Mouse (Mus musculus) yolk sac, embryonic 10.5 days (tissue): Measurements from ENCODE around the gene Epha2.

Experiments used
- DNase-seq: peaks from one replicate; pipeline ENCODE4 v3.0.0-alpha.2; 2017; ENCODE audit warnings: low spot score

The Epha2 gene

DNA sequence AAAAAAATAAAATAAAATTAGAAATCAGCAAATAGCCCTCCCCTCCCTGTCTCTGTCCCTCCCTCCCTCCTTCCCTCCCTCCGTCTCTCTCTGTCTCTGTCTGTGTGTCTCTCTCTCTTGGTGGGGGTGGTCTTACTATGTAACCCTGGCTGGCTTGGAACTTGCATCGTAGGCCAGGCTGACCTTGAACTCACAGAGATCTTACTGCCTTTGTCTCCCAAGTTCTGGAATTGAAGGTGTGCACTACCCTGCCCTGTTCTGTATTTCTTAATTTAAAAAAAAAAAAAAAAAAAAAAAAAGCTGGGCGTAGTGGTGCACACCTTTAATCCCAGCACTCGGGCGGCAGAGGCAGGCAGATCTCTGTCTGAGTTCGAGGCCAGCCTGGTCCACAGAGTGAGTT, 21.3 kb upstream of the Epha2 start:
- DNase-seq = no peak

DNA sequence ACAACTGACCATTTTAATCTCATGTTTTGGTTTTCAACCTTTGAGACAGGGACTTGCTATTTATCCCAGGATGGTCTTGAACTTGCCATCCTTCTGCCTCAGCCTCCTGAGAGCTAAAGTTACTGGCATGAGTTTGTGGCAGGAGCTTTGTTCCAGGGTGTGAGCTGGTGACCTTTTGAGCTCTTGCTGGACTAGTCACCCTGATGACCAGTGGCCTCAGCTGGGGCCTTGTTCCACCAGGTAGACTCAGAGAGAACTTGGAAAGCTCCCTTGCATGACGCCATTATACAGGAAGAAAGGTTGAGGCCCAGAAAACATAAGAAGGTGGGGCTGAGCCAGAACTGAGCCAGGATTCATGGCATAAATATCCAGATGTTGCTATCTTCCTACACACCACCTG, 20.6 kb upstream of the Epha2 start:
- DNase-seq = no peak

DNA sequence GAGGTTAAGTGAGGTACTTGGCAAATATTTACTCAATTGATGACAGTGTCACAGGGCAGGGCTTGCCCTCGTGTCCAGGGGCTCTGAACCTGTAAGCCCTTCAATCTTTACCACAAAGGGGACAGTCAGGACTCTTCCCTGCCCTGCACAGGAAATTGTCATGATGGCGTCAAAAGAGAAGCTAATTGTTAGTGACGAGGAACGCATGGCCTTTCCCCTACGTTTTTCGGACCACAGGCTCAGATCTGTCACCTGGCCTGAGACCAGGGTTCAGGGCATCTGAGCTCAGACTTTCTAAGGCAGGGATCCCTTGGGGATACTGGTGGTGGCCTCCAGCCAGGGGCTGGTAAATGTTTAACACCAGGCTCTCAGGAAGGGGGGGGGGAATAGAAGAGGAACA, 19.9 kb upstream of the Epha2 start:
- peak; percentile 90 for DNase-seq

DNA sequence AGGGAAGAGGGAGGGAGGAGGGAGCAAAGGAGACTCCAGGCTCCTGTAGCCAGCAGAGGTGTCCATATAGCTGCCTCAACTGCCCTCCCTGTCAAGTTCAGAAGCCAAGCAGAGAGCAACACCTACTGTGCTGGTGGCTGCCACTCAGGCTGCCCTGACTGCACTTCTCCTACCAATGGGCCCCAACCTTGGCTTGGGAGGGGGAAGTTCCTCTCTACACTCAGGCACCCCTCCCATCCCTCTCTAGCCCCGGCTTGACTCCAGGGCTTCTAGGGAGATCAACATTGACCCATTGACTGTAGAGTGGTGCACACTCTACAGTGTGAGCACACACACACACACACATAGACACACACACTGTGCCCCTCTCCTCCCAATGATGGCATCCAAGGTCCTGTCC, 19.5 kb upstream of the Epha2 start:
- no peak for DNase-seq

DNA sequence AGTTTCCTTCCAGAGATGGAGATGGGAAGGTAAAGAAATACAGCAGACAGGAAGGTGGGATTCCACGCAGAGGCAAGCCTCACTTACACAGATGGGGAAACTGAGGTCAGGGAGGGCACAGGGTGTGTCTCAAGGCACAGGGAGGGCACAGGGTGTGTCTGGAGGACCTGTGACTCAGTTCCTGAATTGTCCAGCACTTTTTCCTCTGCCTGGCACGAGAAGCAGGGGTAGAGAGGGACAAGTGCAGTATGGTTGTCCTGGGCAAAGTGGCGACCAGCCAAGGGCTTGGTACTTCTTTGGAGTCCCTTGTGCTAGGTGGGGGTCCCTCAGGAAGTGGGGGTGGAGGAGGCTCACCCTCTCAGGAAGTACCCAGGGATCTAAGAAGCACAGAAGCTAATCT, 19.0 kb upstream of the Epha2 start:
- DNase-seq = no peak

DNA sequence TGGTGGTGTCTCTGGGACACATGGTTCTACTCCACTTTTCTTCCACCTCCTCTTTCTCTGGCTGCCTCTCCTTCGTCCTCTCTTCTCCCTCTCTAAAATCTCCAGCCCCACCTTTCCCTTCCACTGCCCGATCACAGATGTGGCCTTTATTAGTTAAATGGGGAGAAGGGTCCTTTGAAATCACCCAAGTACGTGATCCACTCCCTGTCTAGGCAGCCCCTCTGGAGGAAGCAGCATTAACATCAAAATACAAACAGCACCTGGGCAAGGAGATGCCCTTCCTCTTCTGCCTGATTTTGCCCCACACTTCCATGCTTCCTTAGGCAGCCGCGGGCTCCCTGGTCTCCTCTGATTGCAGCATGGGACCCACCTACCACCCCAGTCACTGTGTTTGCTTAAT, 18.4 kb upstream of the Epha2 start:
- no peak for DNase-seq

DNA sequence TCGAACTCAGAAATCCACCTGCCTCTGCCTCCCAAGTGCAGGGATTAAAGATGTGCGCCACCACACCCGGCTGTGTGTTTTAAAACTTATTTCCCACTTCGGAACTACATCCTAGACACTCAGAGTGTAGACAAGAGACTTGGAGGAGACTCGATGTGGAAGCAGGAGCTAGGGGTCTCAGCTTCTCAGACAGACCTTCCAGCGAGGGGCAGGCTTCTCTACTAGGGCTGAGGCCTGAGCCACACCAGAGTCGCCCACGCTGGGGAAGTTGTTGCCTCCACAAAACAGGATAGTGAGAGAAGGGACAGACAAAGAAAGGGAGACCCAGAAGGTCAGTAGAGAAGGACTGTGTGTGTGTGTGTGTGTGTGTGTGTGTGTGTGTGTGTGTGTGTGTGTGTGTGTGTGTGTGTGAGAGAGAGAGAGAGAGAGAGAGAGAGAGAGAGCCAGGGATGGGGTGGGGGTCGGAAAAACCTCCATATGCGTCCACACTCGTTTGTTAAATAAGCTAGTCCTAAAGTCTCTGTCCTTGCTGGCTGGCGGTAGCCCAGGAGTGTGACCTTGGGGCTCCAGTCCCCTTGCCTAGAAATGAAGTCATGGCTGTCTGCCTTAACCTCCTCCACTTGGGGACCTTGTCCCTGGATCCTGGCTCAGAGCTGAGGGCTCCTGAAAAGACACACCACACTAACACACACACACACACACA, 17.7 kb upstream of the Epha2 start:
- DNase-seq = no peak

DNA sequence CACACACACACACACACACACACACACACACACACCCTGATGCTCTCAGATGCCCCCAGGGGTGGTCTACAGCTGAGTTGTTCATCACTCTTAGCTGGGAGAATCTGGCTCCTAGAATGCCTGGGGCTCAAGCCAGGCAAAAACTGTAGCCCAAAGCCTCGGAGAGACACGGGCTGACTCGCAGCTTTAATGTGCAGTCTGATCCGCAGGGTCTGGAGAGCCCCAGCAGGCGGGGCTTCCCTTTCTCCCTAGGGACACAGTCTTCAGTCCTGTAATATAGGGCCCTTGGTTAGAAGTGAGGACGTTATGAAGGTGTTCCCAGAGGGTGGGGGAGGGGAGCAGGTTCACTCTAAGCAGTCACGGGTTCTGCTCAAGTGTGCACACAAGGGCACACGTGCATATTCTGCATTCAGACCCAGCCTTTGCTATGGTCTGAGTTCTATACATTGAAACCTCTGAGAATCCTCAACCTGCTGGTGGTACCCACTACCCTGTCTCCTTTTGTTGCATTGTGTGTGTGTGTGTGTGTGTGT, 17.1 kb upstream of the Epha2 start:
- no peak for DNase-seq

DNA sequence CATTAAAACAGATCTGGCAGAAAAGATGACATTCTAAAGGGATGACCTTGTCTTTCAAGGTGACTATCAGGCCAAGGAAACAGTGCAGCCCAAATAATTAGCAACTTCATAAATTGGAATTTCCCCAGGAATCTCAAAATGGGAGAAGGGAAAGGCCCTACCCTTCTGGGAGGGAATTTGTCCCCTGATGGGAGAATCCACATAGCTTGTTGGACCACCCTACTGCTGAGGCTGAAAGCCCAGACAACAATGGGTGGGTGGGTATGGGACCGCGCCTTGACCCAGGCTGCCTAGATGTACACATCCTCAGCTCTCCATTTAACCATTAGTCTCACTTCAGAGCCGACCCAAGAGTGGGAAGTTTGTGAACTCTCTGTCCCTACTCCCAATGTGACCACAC, 16.6 kb upstream of the Epha2 start:
- DNase-seq = no peak

DNA sequence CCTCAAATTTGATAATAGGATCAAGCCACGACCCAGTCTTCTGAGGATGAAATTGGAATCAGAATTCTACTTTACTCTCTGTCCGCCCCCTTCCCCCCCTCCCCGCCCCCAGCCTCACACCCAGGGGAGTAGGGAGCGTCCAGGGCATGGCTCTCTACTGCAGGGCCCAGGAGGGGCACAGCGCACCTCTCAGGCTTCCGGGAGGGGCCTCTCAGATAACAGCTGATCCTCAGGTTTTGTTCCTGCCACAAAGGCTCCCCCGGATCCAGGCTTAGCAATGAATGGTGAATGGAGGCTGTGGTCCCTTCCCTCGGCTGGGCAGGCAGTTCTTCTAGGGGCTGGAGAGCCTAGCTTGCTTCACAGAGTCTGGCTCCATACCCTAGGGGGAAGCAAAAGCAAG, 15.9 kb upstream of the Epha2 start:
- no peak for DNase-seq

DNA sequence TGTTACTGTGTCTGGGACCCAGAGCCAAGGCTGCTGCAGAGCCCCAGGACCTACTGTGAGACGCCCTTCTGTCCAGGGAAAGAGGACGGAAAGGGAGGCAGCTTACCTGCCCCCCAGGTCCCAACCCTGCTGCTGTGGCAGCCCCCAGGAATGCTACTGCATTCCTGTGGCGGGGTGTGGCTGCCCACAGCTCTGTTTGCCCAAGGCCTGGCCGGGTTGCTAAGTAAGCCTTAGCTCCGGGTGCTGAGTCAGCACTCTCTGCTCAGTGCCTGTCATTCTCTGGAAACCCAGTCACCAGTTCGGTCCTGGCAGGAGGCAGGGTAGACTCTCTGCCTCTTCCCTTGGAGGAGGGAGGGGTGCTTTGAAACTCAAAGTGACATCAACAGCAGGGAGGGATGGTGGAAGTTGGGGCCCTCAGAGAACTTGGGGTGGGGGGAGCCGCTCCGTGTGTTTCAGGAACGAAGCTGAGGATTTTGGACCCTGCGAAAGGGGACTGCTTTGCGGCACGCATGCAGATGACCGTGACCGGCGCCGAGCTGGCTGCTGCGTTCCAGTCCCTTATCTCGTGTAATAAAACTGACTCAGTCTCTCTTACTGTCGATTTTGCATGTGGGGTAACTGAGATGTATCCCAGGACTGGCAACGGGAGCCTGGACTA, 14.1 kb upstream of the Epha2 start:
- DNase-seq = peak; percentile 86

DNA sequence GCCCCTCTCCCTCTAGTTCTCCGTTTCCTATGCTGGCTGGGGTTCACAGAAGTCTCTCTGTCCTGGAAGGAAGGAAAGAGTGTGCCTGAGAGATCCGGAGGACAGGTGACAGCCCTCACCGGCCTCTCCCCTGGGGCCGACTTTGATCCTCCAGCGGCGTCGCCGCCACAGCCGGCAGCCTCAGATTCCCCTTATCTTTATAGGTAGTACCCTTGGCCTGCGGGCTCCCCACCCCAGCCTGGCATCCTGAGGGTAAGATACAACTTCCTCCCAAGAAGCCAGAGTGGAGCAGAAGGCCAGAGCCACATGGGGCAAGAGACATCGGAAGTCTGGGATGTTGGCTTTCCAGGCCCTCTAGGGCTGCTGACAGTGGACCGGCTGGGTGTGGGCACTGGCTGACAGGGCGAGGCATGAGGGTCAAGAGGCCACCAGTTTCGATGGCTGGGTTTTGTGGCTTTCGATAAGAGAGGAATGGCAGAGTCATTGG, 13.5 kb upstream of the Epha2 start:
- DNase-seq = no peak

DNA sequence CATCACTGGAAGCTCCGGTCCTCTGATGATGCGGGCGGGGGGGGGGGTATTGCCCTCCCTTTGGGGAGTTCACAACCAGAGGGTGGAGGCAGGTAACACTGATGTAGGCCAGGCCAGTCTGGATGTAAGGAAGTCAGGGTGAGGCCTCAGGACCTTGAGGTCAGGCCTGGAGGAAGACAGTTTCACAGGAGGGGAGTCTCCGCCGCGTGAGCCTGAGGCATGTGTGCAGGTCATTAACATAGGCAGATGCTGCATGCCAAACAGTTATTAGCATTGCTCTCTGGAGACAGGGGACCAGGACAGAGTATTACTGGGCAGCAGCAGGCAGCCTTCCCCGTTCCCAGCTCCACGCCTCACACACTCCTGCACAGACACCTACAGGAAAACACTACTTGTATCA, 12.9 kb upstream of the Epha2 start:
- no peak for DNase-seq

DNA sequence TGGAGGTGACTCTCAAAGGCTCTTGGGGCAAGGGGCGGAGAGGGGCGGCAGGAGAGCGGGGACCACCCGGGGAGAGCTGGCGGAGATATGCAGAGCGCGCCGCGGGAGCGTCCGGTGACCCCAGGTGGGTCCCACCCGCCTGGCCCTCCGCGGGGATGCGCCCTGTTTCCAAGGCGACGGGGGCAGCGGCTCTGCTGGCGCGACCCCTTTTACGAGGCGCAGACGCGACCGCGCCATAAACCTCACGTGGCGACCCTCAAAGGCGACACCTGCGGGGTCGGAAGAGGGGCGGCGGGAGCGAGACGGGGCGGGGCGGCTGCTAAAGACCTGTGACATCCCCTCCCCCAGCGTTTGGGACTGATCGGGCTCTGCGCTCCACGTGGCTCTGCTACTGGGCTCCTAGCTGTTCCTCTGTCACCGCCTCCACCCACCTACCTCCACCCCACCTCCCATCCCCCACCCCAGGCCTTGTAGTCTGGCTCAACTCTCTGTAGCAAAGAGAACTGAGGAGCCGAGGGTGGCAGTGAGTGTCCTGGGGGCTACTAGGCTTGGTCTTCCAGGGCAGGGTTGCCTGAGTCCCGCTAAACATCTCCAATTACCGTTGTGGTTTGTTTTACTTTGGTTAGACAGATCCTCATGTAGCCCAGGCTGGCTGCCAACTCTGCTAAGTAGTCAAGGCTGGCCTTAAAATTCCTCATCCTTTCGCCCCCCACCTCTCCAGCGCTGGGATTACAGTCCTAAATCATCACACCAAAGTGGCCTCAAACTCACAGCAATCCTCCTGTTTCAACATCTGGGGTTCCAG, 9.3 kb upstream of the Epha2 start:
- peak; percentile 65 for DNase-seq

DNA sequence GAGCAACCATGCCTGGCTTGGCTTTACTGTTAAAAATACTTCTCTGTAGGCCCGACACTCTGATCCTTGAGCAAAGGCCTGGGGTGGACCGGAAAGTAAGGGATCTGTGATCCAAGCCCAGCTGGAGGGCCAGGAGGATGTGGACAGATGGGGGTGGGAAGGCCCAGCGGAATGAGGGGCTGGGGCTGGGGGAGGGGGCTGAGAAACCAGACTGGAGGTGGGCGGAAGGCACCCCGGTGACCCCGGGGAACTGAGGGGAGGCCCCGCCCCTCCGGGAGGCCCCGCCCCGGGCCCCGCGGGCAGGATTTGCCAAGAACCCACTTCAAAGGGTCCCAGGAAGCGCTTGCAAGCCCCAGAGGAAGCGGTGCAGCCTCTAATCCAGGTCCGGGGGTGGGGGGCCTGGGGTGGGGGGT, 5.3 kb upstream of the Epha2 start:
- no peak for DNase-seq

DNA sequence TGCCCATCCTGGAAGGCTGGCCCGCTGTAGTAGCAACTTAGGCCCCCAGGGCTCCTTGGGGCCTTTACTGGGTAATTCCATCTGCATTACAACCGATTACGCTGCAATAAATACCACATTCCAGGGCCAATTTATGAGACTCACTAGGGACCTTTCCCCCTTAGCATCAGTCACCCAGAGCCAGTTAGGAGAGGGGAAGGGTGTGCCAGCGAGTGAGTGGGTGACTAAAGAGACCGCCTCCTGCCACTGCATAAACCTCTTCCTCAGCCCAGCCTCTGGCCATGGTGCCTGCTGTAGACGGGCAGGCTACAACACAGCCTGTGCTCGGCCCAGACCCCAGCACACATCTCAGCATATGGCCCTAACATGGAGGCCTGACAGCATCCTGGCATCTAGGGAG, 3.1 kb upstream of the Epha2 start:
- no peak for DNase-seq

DNA sequence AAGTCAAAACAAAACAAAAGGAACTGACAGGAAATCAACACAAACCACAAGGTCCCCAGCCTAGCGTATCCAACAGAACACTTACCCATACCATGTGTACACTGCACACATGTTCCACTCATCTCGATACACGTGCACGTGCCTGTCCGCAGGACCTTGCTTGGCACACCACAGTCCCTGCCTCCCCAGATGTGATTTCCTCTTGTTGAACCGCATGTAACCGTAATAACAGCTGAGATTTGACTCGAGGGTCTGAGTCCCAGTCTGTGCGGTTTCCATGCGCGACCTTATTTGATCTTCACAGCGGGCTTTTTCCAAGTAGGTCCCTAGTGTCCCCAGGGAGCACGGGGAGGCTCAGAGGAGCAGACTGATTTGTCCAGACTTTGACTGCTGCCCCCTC, 1.7 kb upstream of the Epha2 start:
- no peak for DNase-seq

DNA sequence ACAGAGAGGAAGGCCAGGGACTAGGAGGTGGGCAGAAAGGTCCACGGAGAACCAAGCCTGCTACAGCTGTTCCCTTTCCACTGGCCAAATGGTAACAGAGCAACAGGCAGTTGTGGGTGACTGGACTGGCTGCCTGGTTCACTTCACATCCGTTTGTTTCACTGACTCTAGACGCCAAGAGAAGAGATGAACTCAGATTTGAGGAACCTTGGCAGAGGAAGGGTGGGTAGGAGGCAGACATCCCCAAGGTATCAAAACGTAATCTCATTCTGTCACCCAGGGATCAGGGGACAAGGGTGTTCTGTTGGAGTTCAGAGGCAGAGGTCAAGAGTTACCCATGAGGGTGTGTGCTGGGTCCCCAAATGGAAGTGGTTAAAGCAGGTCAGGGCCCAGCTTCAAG, 844 bp upstream of the Epha2 start:
- DNase-seq = no peak

DNA sequence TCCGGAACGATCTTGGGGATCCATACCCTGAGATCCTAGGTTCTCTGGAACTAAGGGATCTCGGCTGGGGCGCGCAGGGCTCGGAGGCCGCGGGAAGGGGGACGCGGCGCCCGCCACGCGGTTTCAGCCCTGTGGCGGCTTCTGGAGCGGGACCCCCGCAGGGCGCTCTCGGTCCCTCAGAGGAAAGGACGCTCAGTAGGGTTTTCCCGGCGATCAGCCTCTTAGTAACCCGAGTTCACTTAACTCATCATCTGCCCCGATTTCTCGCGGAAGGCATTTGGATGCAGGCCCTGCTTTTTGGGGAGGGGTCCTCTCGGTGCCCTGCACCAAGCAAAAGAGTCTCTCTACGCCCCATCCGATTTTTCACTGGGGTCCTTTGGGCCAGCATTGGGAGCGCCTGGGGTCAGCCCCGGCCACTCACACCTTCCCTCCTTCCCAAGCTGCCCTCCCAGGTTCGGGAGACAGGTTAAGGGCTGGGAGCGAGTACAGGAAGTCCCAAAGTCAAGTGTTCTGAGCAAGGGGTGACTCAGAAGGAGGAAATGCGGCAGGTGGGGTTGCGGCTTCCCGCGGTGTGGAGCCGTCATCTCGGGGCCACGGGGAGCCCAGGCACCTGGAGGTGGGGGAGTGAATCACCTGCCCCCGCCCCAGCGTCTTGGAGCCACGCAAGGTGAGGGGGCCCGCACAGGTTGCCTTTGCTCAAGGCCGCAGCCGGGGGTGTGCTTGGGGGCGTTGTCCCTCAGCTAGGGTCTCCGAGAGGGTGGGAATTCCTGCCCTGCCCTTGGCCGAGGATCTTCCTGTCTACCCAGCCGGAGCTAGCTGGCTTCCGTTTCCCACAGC, 769 bp downstream of the Epha2 start:
- no peak for DNase-seq

DNA sequence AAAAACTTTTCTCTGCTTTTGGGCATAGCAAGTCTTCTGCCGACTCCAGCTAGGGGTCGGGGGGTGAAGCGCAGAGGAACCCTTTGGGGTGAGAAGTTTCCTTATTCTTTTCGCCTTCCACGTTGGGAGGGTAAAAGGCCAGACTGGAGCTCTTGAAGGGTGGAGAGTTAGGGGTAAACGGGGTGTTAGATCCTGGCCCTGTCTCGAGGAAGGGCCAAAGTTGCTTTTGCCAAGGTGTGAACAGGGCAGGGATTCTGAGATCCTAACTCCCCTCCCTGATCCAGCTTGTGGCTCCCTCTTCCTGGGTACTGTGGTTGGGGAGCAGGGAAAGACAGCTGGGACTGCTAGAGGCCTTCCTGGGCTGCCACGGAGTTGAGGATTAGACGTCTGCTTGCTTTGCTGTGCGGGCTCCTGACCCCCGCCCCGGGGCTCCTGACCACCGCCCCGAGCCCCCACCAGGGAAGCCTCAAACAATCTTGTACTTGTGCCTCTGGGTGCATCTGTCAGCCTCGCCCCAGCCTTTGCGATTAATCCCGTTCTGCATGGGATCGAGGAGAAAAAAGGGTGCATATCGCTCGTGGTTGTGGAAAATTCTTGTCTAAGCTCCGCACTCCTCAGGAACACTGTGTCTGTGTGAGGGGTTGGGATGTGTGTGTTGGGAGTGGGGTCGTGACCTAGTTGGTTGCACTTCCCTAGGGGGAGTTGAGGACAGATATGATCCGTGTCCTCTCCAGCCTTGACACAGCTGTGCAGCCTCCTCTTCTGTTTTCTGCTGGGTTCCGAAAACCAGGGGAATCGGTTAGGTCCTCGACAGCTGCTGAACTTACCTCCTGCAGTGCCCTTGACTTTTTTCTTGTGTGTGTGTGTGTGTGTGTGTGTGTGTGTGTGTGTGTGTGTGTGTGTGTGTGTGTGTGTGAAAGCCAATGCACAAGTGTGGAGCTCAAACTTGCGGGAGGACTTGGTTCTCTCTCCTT, 1.7 kb downstream of the Epha2 start:
- no peak for DNase-seq
